Mouse (Mus musculus) heart, embryonic 14.5 days (tissue): Measurements from ENCODE around the gene Acap2. TPM values are rescaled to one million over a fixed set of nuclear protein-coding genes. Genes with fewer than 3 reads are reported as not detected.

Experiments
- ATAC-seq: fragments of 200-750 bp; cut with Nextera tagmentation; 2 replicates; pipeline ENCODE4 v1.8.0; 2017; ENCODE audit warnings: low read depth, moderate TSS enrichment; ENCODE audit not compliant: insufficient number of reproducible peaks, insufficient read depth, low FRiP score
- H3K27ac ChIP-seq, 2 experiments: fragments of 200-500 bp in 1 of 2; fragments of 300-500 bp in 1 of 2; sonication (generic) in 1 of 2; replicated peaks in 1 of 2; 2 replicates each; pipeline ENCODE4 v1.5.1; 2012 to 2014; ENCODE audit warnings: low read depth in 2 of 2, low read length in 2 of 2, control low read depth in 1 of 2, mild to moderate bottlenecking in 1 of 2, mixed read lengths in 1 of 2; ENCODE audit not compliant: control insufficient read depth in 1 of 2, insufficient read depth in 1 of 2
- H3K27me3 ChIP-seq: fragments of 300-500 bp; sonication (generic); 2 replicates; pipeline ENCODE4 v1.6.1; 2014; ENCODE audit warnings: mild to moderate bottlenecking, low read length, control low read depth; ENCODE audit not compliant: control insufficient read depth, insufficient read depth
- H3K36me3 ChIP-seq: fragments of 300-500 bp; sonication (generic); 2 replicates; pipeline ENCODE4 v1.6.1; 2014; ENCODE audit warnings: mild to moderate bottlenecking, control low read depth, low read length, mixed read lengths; ENCODE audit not compliant: control insufficient read depth, insufficient read depth
- H3K4me1 ChIP-seq, 2 experiments: fragments of 200-500 bp in 1 of 2; fragments of 300-500 bp in 1 of 2; sonication (generic) in 1 of 2; 2 replicates each; pipeline ENCODE4 v1.6.1; 2012 to 2014; ENCODE audit warnings: low read length in 2 of 2, control low read depth in 1 of 2, mixed read lengths in 1 of 2; ENCODE audit not compliant: control insufficient read depth in 2 of 2, insufficient read depth in 2 of 2
- H3K4me2 ChIP-seq: fragments of 300-500 bp; sonication (generic); 2 replicates; pipeline ENCODE4 v1.6.1; 2014; ENCODE audit warnings: mild to moderate bottlenecking, low read length
- H3K4me3 ChIP-seq, 2 experiments: fragments of 200-500 bp in 1 of 2; fragments of 300-500 bp in 1 of 2; sonication (generic) in 1 of 2; 2 replicates each; pipeline ENCODE4 v1.5.1; 2012 to 2014; ENCODE audit warnings: low read length in 2 of 2, mild to moderate bottlenecking in 2 of 2, control low read depth in 1 of 2, low read depth in 1 of 2, moderate library complexity in 1 of 2; ENCODE audit not compliant: control insufficient read depth in 1 of 2, insufficient read depth in 1 of 2
- H3K9ac ChIP-seq: fragments of 300-500 bp; sonication (generic); 2 replicates; pipeline ENCODE4 v1.6.1; 2014; ENCODE audit warnings: mild to moderate bottlenecking, low read length
- H3K9me3 ChIP-seq: fragments of 300-500 bp; sonication (generic); 2 replicates; pipeline ENCODE4 v1.6.1; 2016; ENCODE audit warnings: low read length, control low read depth; ENCODE audit not compliant: control insufficient read depth
- WGBS: fragments of 180-500 bp; shearing (Covaris S2); extraction: QIAGEN DNeasy Blood & Tissue Kit; methylation state at CpG from one replicate; pipeline ENCODE4 v1.1.7; 2014; 5-methylcytosine and 5-hydroxymethylcytosine counted together
- polyA plus RNA-seq: library from polyadenylated mRNA; unstranded; fragments of >200 nt; fragmentation: Nextera tagmentation; extraction: Ambion mirVana; gene quantifications from 2 replicates; pipeline ENCODE4 v1.2.1, GENCODE M21; 2014

The Acap2 gene
- polyA plus RNA-seq, 1 experiment from 2014 or later, result 14.9 TPM

GRCm38 (mm10) chr16:31124991-31125390 is 76.1 kb downstream of the Acap2 start:
- Histone ChIP-seq H3K4me1 (no peaks in the 10 kb centered on the region), H3K4me2 (no peak overlapping the region), H3K4me3 (no peak overlapping the region), H3K9ac (no peak overlapping the region), H3K27me3 (no peaks in the 10 kb centered on the region), H3K36me3 (peaks cover 55% of the 10 kb centered on the region), H3K27ac (no peak overlapping the region), H3K9me3 (no peaks in the 10 kb centered on the region)
- WGBS, result 72% methylated on average over 5 of the region's 5 CpGs
- no peak for ATAC-seq

- WGBS, result 93% methylated on average over 6 of the region's 6 CpGs
- H3K36me3 ChIP-seq, result peaks cover 53% of the 10 kb centered on the region
- no peak overlapping the region for H3K9ac ChIP-seq
- H3K9me3 ChIP-seq, result no peaks in the 10 kb centered on the region
- no peak overlapping the region for H3K4me3 ChIP-seq
- H3K27ac ChIP-seq, result no peak overlapping the region
- no peak for ATAC-seq
- no peaks in the 10 kb centered on the region for H3K27me3 ChIP-seq
- H3K4me1 ChIP-seq, result no peaks in the 10 kb centered on the region
- H3K4me2 ChIP-seq, result no peak overlapping the region
These were observed 79.4 kb downstream of the Acap2 start for GRCm38 (mm10) chr16:31121612-31122011.

GRCm38 (mm10) chr16:31113596-31113995 is 87.4 kb downstream of the Acap2 start:
- Histone ChIP-seq H3K9ac (no peak overlapping the region), H3K9me3 (peaks cover 7% of the 10 kb centered on the region; the same call in 1 of the 2 replicates), H3K27me3 (no peaks in the 10 kb centered on the region), H3K4me3 (no peak overlapping the region), H3K4me1 (no peaks in the 10 kb centered on the region), H3K4me2 (no peak overlapping the region), H3K36me3 (peaks cover 67% of the 10 kb centered on the region), H3K27ac (no peak overlapping the region)
- ATAC-seq, result no peak

GRCm38 (mm10) chr16:31101352-31101751 is 99.7 kb downstream of the Acap2 start:
- H3K4me1 ChIP-seq, result peaks cover 0 to 3% of the 10 kb centered on the region in 2 experiments; a peak in 1 of 4 replicates
- peaks cover 59% of the 10 kb centered on the region for H3K36me3 ChIP-seq
- no peak for ATAC-seq
- H3K4me3 ChIP-seq, result no peak overlapping the region
- H3K27ac ChIP-seq, result 0 out of 4 replicates have a peak overlapping the region, but pooled peaks of 1 of the 2 experiments have one; percentile 6
- no peaks in the 10 kb centered on the region for H3K9me3 ChIP-seq
- 35% methylated on average over 2 of the region's 2 CpGs for WGBS
- H3K27me3 ChIP-seq, result no peaks in the 10 kb centered on the region
- H3K9ac ChIP-seq, result no peak overlapping the region
- no peak overlapping the region for H3K4me2 ChIP-seq

GRCm38 (mm10) chr16:31099906-31100305 is 101.1 kb downstream of the Acap2 start:
- no peak overlapping the region for H3K27ac ChIP-seq
- H3K36me3 ChIP-seq, result peaks cover 53% of the 10 kb centered on the region
- WGBS, result 85% methylated on average over 1 of the region's 1 CpGs
- ATAC-seq, result no peak
- no peaks in the 10 kb centered on the region for H3K9me3 ChIP-seq
- no peak overlapping the region for H3K4me2 ChIP-seq
- no peak overlapping the region for H3K4me3 ChIP-seq
- H3K27me3 ChIP-seq, result no peaks in the 10 kb centered on the region
- H3K9ac ChIP-seq, result no peak overlapping the region
- H3K4me1 ChIP-seq, result peaks cover 0 to 3% of the 10 kb centered on the region in 2 experiments; a peak in 1 of 4 replicates

- 53% methylated on average over 6 of the region's 6 CpGs for WGBS
- Histone ChIP-seq H3K4me2 (no peak overlapping the region), H3K9ac (no peak overlapping the region), H3K27me3 (no peaks in the 10 kb centered on the region), H3K9me3 (no peaks in the 10 kb centered on the region), H3K36me3 (peaks cover 31% of the 10 kb centered on the region), H3K4me3 (no peak overlapping the region), H3K27ac (no peak overlapping the region), H3K4me1 (no peaks in the 10 kb centered on the region; a peak in 1 of 4 replicates)
- no peak for ATAC-seq
These were observed 107.0 kb downstream of the Acap2 start for GRCm38 (mm10) chr16:31094036-31094435.

GRCm38 (mm10) chr16:31093186-31093585 is 107.9 kb downstream of the Acap2 start:
- H3K4me2 ChIP-seq, result no peak overlapping the region
- H3K4me1 ChIP-seq, result no peaks in the 10 kb centered on the region; a peak in 1 of 4 replicates
- ATAC-seq, result no peak
- no peak overlapping the region for H3K4me3 ChIP-seq
- 54% methylated on average over 9 of the region's 9 CpGs for WGBS
- no peak overlapping the region for H3K9ac ChIP-seq
- H3K9me3 ChIP-seq, result no peaks in the 10 kb centered on the region
- H3K36me3 ChIP-seq, result peaks cover 25% of the 10 kb centered on the region
- H3K27me3 ChIP-seq, result no peaks in the 10 kb centered on the region
- no peak overlapping the region for H3K27ac ChIP-seq

GRCm38 (mm10) chr16:31081891-31082290 is 119.2 kb downstream of the Acap2 start:
- ATAC-seq, result no peak
- 66% methylated on average over 6 of the region's 6 CpGs for WGBS
- Histone ChIP-seq H3K27ac (no peak overlapping the region), H3K9me3 (no peaks in the 10 kb centered on the region), H3K4me1 (peaks cover 4 to 11% of the 10 kb centered on the region in 2 experiments), H3K9ac (no peak overlapping the region), H3K27me3 (no peaks in the 10 kb centered on the region), H3K36me3 (no peaks in the 10 kb centered on the region; the same call in 1 of the 2 replicates), H3K4me2 (peak overlapping the region; percentile 96), H3K4me3 (no peak overlapping the region)
